Mouse (Mus musculus): ENCODE results near the gene Obp2a. TPM values are rescaled to one million over a fixed set of nuclear protein-coding genes. Genes with fewer than 3 reads are reported as not detected.
A peak's percentile ranks its signal among the peaks of the same experiment; 100 is the strongest.
"Not testable (repeated sequence)": the region's sequence is repeated elsewhere in the genome, so short reads cannot be mapped to it uniquely, and the experiment has no call there.

Gene Obp2a
- not detected in 2 replicates for polyA plus RNA-seq (2016; fragmentation: Nextera tagmentation; extraction: Ambion mirVana)

- H3K27ac ChIP-seq (replicated peaks); H3K36me3 ChIP-seq (replicated peaks); DNase-seq (ENCODE audit: low spot score); H3K4me1 ChIP-seq; H3K27me3 ChIP-seq (replicated peaks; ENCODE audit: low read depth, poor library complexity, severe bottlenecking); H3K9me3 ChIP-seq; H3K4me3 ChIP-seq: not testable (repeated sequence)
- 86% methylated on average over 3 of the region's 3 CpGs for WGBS
Measured at GRCm38 (mm10) chr2:25699743-25700142, at the start of gene Obp2a. Obp2a (plus strand) TSS chr2:25700043.

DNA sequence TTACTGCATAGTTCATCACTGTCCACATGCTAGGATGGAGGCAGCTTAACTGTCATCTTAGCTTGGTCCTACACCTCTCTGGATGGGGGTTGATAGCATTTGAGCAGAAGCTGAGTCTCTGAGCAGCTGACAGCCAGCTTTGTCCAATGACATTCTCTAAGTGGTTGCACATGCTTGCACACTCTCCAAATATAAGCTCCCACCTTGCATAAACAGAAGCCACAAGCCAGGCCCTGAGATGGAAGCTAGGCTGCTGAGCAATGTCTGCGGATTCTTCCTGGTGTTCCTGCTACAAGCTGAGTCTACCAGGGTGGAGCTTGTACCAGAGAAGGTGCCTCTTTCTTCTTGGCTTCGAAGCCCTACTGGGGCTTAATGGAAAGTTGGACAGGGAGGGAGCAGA is 46.9 kb upstream of the Obp2a start, which contains the start of gene Lcn8:
Lcn8 (plus strand) TSS at position 219 of the 400 bp plus-strand sequence.
- no peak within 1 kb of the TSS for H3K4me3 ChIP-seq
- H3K9me3 ChIP-seq: no peaks in the 10 kb centered on the region
- H3K36me3 ChIP-seq (replicated peaks): no peaks in the 10 kb centered on the region
- no peaks in the 10 kb centered on the region for H3K27me3 ChIP-seq (replicated peaks; ENCODE audit: low read depth, poor library complexity, severe bottlenecking)
- no peak within 1 kb of the TSS for H3K27ac ChIP-seq (replicated peaks)
- 78% methylated on average over 2 of the region's 2 CpGs for WGBS
- peaks cover 15% of the 10 kb centered on the region for H3K4me1 ChIP-seq
- DNase-seq (ENCODE audit: low spot score): no peak

- no peaks in the 10 kb centered on the region for H3K36me3 ChIP-seq (replicated peaks)
- no peak overlapping the region for H3K4me3 ChIP-seq
- H3K27ac ChIP-seq (replicated peaks): 0 out of 2 replicates have a peak overlapping the region, but pooled peaks have one; percentile 7
- 45% methylated on average over 1 of the region's 1 CpGs for WGBS
- H3K4me1 ChIP-seq: peaks cover 15% of the 10 kb centered on the region
- no peaks in the 10 kb centered on the region for H3K27me3 ChIP-seq (replicated peaks; ENCODE audit: low read depth, poor library complexity, severe bottlenecking)
- DNase-seq (ENCODE audit: low spot score): peak; percentile 26
- H3K9me3 ChIP-seq: no peaks in the 10 kb centered on the region
Measured at GRCm38 (mm10) chr2:25654502-25654901, 45.3 kb upstream of the Obp2a start.

DNA sequence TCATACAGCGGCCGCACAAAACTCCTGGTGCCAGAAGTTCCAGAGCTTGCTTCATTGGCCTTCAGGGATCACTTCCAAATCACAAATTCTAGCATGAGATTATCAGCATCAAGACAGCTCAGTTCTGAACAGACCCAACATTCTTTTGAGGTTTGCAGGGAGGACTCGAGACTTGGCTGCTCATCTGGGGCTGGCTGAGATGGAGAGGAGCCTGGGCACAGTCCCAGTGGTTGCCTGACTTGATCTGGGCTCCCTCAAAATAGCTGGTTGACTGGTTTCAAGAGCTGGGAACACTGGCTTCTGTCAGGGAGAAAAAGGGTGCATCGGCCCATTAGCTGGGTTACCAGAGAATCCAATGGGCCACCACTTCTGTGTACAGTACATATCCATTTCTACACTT is 43.2 kb upstream of the Obp2a start:
- Histone ChIP-seq H3K4me3 (no peak overlapping the region), H3K36me3 (replicated peaks) (no peaks in the 10 kb centered on the region), H3K4me1 (peaks cover 15% of the 10 kb centered on the region), H3K27me3 (replicated peaks; ENCODE audit: low read depth, poor library complexity, severe bottlenecking) (no peaks in the 10 kb centered on the region), H3K9me3 (no peaks in the 10 kb centered on the region), H3K27ac (replicated peaks) (no peak overlapping the region)
- 89% methylated on average over 4 of the region's 4 CpGs for WGBS
- no peak for DNase-seq (ENCODE audit: low spot score)

DNA sequence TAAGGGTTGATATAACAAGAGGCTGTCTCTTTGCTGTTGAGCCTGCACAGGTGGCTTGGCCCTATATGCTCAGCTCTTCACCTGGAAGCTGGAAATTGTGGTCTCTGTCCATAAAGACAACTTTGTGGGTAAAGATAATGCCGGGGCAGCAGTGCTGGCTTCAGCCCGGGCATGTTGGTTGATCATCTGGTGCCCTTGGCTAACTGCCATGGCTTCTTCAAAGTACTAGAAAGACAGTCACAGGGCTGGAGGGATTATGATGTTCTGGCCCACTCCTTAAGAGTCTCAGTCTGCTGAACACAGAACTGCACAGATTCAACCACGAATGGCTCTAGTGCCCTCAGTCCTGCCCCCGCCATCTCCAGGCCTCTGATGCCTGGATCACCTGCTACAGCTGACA is 42.6 kb upstream of the Obp2a start:
- DNase-seq (ENCODE audit: low spot score): no peak
- 91% methylated on average over 4 of the region's 4 CpGs for WGBS
- H3K9me3 ChIP-seq: no peaks in the 10 kb centered on the region
- H3K27ac ChIP-seq (replicated peaks): no peak overlapping the region
- H3K4me1 ChIP-seq: peaks cover 15% of the 10 kb centered on the region
- no peaks in the 10 kb centered on the region for H3K36me3 ChIP-seq (replicated peaks)
- no peaks in the 10 kb centered on the region for H3K27me3 ChIP-seq (replicated peaks; ENCODE audit: low read depth, poor library complexity, severe bottlenecking)
- no peak overlapping the region for H3K4me3 ChIP-seq

DNA sequence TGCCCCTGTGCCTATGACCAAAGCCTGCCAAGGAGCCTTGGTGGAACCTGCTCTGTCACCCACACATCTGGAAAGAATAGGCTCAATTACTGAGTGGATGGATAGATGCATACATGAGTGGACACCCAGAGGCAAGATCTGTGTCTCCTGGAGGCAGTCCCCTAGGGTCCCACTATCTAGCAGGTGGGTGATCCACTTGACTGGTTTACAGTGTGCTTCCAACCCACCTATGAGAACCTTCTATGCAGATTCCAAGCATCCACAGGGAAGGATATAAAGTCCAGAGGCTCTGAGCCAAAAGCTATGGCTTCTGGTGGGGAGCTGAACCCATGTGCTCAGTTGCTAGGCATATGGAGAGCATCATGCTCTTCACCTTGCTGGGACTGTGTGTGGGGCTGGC is 42.2 kb upstream of the Obp2a start, which contains the start of gene Lcn5:
Lcn5 (plus strand) TSS at position 301 of the 400 bp plus-strand sequence.
- DNase-seq (ENCODE audit: low spot score): no peak

DNA sequence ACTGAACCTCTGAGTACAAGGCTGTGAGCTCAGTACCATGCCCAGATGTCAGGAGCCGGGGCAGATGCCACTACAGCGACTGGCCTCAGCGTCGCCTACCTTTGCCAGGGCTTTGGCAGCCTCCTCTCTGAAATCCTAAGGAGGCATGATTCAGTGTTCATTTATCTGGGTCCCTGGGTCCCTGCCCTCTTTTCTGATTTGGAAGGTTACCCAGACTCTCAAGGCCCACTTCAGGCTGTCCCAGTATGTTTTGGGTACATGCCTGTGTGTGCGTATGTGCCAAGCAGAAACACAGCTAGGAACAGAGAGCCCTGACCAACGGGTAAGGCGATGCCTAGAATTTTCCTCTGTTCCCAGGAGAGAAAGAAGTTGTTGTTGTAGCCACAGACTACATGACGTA is 39.6 kb upstream of the Obp2a start:
- Histone ChIP-seq H3K27ac (replicated peaks) (no peak overlapping the region), H3K4me3 (no peak overlapping the region), H3K27me3 (replicated peaks; ENCODE audit: low read depth, poor library complexity, severe bottlenecking) (no peaks in the 10 kb centered on the region), H3K9me3 (no peaks in the 10 kb centered on the region), H3K36me3 (replicated peaks) (no peaks in the 10 kb centered on the region), H3K4me1 (0 out of 2 replicates have a peak, but pooled peaks cover under 1% of the 10 kb centered on the region)
- 88% methylated on average over 8 of the region's 8 CpGs for WGBS
- DNase-seq (ENCODE audit: low spot score): no peak

More for the DNA sequence above, 42.2 kb upstream of the Obp2a start, which contains the start of gene Lcn5:
- Histone ChIP-seq H3K27me3 (replicated peaks; ENCODE audit: low read depth, poor library complexity, severe bottlenecking) (no peaks in the 10 kb centered on the region), H3K4me3 (no peak within 1 kb of the TSS), H3K27ac (replicated peaks) (no peak within 1 kb of the TSS), H3K36me3 (replicated peaks) (no peaks in the 10 kb centered on the region), H3K4me1 (peaks cover 15% of the 10 kb centered on the region), H3K9me3 (no peaks in the 10 kb centered on the region)

DNA sequence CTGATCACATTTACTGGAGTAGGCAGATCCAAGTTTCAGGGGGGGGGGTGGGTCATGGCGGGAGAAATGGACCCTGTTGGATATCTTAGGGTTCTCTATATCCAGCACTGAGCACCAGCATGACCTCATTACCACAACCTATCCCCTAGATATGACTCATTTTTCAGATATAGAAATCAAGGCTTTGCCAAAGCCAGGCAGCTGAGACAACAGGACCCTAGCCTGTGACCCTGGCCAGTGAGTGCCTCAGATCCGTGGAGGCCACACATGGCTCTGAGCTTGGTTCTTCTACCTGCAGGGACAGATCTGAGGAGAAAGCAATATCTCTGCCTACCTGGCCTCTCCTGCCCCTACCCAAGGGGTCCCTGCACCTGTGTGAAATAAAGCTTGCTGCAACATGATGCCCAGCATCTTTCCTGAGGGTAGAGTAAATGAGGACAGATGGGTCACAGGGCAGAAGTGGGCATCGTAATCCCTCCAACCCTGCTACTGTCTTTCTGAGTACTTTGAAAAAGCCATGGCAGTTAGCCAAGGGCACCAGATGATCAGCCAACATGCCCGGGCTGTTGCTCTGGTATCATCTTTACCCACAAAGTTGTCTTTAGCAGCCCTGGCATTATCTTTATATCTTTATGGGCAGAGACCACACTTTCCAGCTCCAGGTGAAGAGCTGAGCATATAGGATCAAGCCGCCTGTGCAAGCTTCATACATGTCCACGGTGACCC is 38.4 kb upstream of the Obp2a start:
- no peak overlapping the region for H3K4me3 ChIP-seq
- H3K9me3 ChIP-seq: no peaks in the 10 kb centered on the region
- WGBS: 86% methylated on average over 6 of the region's 6 CpGs
- H3K27ac ChIP-seq (replicated peaks): no peak overlapping the region
- H3K36me3 ChIP-seq (replicated peaks): no peaks in the 10 kb centered on the region
- no peaks in the 10 kb centered on the region for H3K27me3 ChIP-seq (replicated peaks; ENCODE audit: low read depth, poor library complexity, severe bottlenecking)
- DNase-seq (ENCODE audit: low spot score): no peak
- no peaks in the 10 kb centered on the region for H3K4me1 ChIP-seq

GRCm38 (mm10) chr2:25663511-25663910 is 36.3 kb upstream of the Obp2a start:
- H3K27ac ChIP-seq (replicated peaks): no peak overlapping the region
- no peaks in the 10 kb centered on the region for H3K36me3 ChIP-seq (replicated peaks)
- no peak overlapping the region for H3K4me3 ChIP-seq
- H3K9me3 ChIP-seq: no peaks in the 10 kb centered on the region
- peak; percentile 55 for DNase-seq (ENCODE audit: low spot score)
- 68% methylated on average over 1 of the region's 1 CpGs for WGBS
- H3K27me3 ChIP-seq (replicated peaks; ENCODE audit: low read depth, poor library complexity, severe bottlenecking): no peaks in the 10 kb centered on the region
- H3K4me1 ChIP-seq: no peaks in the 10 kb centered on the region

GRCm38 (mm10) chr2:25664125-25664524 is 35.7 kb upstream of the Obp2a start:
- Histone ChIP-seq H3K27me3 (replicated peaks; ENCODE audit: low read depth, poor library complexity, severe bottlenecking) (no peaks in the 10 kb centered on the region), H3K4me1 (no peaks in the 10 kb centered on the region), H3K36me3 (replicated peaks) (no peaks in the 10 kb centered on the region), H3K9me3 (no peaks in the 10 kb centered on the region), H3K4me3 (no peak overlapping the region), H3K27ac (replicated peaks) (no peak overlapping the region)
- 75% methylated on average over 5 of the region's 5 CpGs for WGBS
- DNase-seq (ENCODE audit: low spot score): no peak

DNA sequence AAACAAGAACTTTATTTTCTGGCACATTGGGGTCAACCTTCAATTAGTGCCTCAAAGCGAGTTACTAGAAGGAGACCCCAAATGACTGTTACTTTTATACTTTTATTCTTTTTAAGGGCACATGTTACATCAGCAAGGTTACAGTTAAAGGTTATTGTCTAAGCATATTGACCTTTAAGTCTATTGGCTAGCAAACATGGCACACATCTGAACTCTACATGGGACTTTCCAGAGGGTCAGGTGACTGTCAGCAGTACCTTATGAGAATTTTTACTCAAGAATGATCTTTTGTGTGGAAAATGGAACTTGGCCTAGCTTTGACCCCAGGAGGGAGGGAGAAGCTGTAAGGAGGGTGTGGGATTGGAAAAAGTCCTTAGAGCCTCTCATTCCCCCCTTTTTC is 33.3 kb upstream of the Obp2a start:
- Histone ChIP-seq H3K4me3 (no peak overlapping the region), H3K27ac (replicated peaks) (no peak overlapping the region), H3K4me1 (no peaks in the 10 kb centered on the region), H3K27me3 (replicated peaks; ENCODE audit: low read depth, poor library complexity, severe bottlenecking) (no peaks in the 10 kb centered on the region), H3K36me3 (replicated peaks) (no peaks in the 10 kb centered on the region), H3K9me3 (no peaks in the 10 kb centered on the region)
- 66% methylated on average over 1 of the region's 1 CpGs for WGBS
- DNase-seq (ENCODE audit: low spot score): no peak

- Histone ChIP-seq H3K36me3 (replicated peaks) (no peaks in the 10 kb centered on the region), H3K27ac (replicated peaks) (no peak within 1 kb of the TSS), H3K4me1 (no peaks in the 10 kb centered on the region), H3K27me3 (replicated peaks; ENCODE audit: low read depth, poor library complexity, severe bottlenecking) (no peaks in the 10 kb centered on the region), H3K9me3 (no peaks in the 10 kb centered on the region), H3K4me3 (no peak within 1 kb of the TSS)
- no peak for DNase-seq (ENCODE audit: low spot score)
- 92% methylated on average over 3 of the region's 3 CpGs for WGBS
Measured at GRCm38 (mm10) chr2:25676486-25676885, 23.4 kb upstream of the Obp2a start, which contains the start of gene Lcn6. Lcn6 (plus strand) TSS chr2:25676786.

- Histone ChIP-seq H3K27me3 (replicated peaks; ENCODE audit: low read depth, poor library complexity, severe bottlenecking) (no peaks in the 10 kb centered on the region), H3K4me3 (no peak overlapping the region), H3K4me1 (no peaks in the 10 kb centered on the region), H3K9me3 (no peaks in the 10 kb centered on the region), H3K27ac (replicated peaks) (no peak overlapping the region), H3K36me3 (replicated peaks) (no peaks in the 10 kb centered on the region)
- 84% methylated on average over 6 of the region's 6 CpGs for whole genome bisulfite sequencing
- DNase-seq (ENCODE audit: low spot score): no peak
Measured at GRCm38 (mm10) chr2:25679559-25679958, 20.3 kb upstream of the Obp2a start.

All from embryonic facial prominence, embryonic 10.5 days (tissue).